Mouse (Mus musculus) kidney, adult 9 months (tissue): ENCODE data around the gene D630003M21Rik.

ENCODE experiments used
- DNase-seq: peaks from one replicate; pipeline ENCODE4 v3.0.0; 2022

Gene D630003M21Rik

DNA sequence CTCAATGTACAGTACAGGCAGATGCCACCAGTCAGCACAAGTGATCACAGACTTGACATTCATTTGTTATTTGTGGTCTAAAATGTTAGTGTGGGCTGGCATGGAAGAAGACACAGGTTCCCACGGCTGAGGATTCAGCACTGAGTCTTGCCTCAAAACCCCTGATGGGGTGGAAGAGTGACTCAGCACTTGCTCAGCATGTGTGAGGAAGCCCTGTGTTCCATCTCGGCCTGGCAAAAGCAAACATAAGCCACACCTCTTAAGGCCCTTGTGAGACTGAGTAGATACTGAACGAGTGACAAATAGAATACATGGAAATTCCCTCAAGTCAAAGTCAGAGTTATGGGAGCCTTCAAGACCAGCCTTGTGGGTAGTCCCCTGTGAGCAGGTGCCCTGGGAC is 4.1 kb upstream of the D630003M21Rik start:
- no peak for DNase-seq

DNA sequence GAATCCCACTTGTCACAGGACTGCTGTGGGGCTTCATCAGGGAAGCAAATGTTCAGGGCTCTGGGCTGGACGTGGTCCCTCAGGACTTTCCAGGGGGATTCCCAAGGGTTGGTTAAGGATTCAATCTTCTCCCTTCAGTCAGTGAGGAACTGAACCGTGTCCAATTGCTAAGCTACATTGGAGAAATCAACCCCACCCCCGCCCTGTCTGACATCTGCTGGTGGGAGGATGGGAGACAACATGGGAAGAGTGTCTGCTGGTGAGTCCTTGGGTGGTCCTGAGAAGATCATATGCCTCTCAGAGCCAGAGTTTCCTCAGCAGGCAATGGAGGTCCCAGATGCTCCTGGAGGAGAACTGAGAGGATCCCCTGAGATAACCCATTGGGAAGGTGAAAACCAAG is 3.4 kb upstream of the D630003M21Rik start:
- DNase-seq: no peak

DNA sequence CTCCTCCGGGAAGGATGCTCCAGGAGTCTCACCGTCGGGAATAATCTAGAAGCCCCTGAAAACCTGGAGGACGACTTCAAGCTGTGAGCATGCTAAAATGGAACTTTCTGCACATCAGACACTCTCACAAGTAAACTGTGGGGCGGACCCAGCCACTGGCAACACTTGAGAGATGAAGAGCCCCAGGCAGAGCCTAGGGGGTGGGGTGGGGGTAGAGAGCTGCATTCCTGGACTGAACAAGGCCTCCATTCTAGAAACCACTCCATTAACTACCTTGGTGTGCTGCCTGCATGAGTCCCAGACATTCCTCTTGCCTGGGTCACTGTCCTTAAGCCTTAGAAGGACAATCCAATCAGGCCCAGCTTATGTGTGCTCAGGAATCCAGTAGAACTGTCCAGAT is 2.0 kb upstream of the D630003M21Rik start:
- DNase-seq: no peak

DNA sequence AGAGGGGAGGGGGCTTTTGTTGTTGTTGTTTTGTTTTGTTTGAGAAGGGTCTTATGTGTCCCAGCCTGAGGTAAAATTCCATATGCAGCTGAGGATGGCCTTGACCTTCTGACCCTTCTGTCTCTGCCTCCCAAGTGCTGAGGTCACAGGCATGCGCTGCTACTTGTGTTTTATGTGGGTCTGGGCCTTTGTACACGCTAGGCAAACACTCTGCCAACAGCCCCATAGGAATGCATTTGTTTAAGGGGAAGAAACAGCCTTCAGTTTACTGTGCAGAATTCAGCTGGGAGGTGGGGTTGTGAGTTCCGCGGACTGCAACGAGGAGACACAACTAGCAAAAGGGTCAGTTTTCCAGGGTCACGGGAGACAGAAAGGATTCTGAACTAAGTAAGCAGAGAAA is 1.6 kb upstream of the D630003M21Rik start:
- DNase-seq: no peak

DNA sequence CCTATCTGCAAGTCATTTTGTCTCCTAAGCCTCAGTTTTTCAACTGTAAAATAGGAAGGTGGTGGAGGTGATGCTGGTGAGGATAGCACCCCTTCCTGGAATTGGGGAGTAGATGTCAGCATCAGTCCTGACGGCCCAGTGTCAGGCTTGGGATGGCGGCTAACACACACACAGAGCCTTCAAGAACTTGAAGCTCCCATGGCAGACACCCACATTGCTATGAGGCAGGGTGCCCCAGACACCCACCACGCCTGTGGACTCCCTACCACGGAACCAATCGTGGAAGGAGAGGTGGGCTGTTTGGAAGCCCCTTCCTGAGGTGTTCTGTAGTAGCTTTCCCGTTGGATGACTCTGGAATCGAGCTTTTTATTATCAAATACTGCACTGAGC is 476 bp upstream of the D630003M21Rik start:
- no peak for DNase-seq

DNA sequence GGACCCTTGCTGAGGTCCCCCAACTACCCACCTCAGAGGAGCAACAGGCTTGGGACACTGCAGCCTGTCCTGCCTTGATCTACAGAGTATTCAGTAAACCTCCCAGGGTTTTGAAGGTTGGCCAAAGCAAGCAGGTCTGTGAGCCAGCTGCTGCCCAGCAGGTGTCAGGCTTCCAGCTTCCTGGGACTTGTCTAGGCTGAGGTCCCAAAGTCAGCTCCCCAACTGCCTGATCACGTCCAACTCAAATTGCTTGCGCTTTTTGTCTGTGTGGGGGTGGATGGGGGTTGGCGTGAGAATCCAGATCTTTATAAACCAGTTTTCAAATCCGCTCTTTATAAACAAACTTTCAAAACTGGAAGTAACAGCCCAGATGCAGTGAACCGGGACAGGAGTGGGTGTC is 3.7 kb downstream of the D630003M21Rik start:
- peak; percentile 71 for DNase-seq

DNA sequence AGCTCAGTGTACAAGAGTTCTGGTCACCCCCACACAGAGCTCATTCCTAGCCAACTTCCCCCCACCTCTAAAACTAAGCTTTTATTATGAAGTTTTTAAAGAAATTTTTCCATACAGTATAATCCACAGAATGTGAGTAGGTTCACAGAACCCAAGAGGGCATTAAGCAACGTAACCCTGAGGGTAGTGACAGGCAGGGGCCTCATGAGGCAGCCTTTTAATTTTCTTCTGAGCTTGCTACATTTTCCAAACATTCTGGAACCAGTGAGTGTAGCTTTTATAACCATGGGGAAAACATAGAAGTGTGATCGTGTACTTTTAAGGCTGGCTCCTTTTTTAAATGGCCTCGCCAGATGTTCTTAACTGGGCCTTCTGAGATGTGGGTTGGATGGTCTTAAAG is 5.5 kb downstream of the D630003M21Rik start:
- DNase-seq: no peak

DNA sequence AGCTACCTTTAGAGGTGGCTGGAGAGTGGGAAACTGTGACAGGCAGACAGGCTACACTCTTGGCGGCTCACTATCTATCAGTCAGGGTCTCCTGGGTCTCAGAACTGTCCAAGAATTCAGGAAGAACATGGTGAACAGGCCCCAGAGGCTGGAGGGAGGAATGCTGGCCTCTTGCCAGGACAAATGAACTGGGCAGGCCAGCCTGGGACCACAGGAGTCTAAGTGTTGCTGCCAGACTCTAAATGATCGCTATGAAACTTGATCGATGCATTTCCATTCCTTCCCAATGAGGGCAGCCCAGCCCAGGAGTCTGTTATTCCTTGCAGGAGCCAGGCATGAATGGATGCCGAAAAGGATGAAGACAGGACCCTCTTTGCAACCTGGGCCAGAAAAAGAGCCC is 6.4 kb downstream of the D630003M21Rik start:
- no peak for DNase-seq

DNA sequence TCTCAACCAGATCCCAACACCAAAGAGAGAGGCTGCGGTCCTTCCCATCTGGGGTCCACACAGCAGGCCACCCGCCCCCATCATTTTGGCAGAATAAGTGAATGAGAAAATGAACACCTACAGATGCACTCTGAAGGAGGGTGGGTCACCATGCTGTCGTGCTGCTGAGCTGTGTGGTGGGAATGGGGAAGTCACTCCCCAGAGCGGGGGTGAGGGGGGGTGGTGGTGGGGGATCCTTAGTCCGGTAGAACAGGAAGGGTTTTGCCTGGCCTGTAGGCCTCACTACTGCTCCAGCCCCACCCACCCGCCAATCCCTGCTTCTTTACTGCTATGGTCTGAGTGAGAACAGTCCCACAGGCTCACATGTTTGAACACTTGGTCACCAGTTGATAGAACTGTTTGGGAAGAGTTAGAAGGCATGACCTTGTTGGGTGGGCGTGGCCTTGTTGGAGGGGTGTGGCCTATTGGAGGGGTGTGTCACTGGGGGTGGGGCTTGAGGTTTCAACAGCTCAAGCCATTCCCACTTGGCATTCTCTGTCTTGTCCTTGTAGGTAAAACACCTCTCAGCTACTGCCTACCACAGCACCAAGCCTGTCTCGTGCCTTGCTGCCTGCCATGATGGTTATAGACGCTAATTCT is 7.5 kb downstream of the D630003M21Rik start:
- DNase-seq: no peak

DNA sequence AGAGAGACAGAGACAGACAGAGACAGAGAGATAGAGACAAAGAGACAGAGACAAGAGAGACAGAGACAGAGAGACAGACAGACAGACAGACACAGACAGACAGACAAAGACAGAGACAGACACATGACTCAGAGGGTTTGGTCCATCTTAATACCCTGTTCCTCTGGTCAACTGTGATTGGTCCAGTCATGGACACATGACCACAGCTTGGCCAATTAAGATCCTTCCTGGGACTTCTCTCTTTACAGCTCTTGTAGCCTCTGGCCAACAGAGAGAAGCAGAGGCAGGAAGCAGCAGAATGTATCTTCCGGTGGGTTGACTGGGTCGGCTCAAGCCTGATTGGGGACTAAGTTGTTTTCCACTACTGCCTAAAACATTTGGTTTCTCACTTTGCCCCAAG is 9.5 kb downstream of the D630003M21Rik start:
- no peak for DNase-seq

DNA sequence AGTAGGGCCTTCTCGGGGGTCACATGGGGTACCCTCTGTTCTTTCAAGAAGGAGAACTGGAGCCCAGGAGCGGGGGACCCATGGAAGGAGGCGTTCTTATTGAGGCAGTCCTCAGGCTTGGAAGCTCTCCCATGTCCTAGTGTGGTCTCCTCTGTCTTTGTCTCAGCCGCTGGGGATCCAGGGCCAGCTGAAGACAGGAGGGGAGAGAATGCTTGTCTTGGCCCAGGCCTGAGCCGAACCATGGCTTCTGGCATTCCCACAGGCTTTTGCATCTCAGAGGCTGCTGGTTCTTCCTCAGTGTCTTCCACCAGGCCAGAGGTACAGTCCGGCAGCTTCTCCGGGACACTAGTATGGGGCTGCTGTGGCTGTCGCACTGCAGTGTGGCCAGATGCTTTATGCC is 12.5 kb downstream of the D630003M21Rik start:
- no peak for DNase-seq

DNA sequence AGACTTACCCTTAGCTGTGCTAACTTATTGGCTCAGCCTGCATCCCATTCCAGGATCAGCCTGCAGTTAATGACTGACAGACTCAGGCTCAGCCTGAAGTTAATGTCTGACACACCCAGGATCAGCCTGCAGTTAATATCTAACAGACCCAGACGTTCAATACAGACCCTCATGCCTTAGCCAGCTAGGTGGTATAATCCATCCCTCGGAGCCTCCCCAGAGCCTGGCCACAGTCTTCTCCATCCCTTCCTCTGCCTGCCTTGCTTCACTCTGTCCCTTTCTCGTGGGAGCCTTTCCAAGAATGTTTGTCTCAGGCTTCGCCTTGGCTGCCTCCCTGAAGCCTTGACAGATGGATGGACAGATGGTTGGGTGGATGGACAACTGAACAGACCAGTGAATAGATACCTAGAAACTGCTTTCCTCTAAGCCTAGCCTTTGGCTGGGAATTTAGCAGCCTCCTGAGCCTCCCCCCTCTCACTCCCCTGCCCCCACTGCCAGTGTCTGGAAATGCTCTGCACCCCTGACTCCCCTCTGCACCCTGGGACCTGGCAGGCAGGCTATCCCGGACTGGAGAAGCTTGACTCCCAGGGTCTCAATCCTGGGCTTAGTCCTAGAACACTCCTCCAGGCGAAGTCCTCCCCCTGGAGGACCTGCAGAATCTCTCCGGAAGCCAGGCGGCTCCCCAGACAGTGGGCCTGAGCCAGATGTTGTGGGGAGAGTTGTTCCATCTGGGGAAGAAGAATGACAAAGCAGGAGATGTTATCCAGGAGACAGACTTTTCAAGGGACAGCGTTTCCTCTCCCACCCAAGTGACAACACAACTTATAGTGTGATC is 13.5 kb downstream of the D630003M21Rik start:
- peak; percentile 86 for DNase-seq

DNA sequence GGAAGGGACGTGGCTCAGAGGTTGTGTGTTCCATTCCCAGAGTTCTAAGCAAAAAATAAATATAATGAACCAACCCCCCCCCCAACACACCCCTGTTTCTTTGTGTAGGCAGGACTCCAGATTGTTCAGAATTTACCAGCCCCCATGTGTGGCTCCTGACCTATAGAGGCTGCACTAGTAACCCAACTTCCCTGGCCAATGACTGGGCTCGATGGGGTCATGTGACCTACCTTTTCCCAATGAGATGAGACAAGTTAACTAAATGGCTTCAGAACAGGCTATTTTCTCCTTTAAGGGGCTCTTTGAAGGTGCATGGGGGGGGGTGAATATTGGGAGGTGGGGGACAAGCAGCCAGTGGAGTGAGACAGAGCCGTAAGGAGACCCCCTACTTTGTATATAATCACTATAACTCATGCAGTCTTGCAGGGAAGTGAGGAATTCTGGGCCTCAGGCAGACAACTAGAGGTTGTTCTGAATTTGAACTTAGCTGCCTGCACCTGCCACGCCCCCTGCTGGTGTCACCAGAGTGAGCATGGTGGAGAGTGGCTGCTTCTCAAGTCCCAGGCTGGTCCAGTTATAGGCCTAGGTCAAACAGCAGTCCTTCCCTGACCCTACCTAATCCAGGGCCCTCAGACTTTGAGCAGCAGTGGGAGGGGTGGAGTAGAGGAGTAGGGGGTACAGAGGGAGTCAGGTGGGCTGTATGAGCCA is 17.1 kb downstream of the D630003M21Rik start:
- no peak for DNase-seq

DNA sequence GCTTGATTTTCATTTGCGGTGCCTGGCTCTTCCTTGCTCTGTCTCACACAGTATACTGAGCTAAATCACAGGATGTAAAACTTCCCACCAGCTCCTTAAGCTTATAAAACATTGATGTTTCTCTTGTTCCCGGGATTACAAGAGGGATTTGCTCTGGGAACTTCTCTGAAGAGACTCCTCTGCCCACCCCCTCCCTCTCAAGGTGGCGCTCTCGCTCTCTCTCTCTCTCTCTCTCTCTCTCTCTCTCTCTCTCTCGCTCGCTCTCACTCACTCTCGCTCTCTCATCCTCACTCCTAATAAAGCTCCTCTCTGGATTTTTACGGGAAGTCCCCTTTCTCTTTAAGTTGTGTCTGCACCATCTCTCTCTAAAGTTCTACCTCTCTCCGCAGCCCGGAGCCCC is 18.1 kb downstream of the D630003M21Rik start:
- DNase-seq: no peak

DNA sequence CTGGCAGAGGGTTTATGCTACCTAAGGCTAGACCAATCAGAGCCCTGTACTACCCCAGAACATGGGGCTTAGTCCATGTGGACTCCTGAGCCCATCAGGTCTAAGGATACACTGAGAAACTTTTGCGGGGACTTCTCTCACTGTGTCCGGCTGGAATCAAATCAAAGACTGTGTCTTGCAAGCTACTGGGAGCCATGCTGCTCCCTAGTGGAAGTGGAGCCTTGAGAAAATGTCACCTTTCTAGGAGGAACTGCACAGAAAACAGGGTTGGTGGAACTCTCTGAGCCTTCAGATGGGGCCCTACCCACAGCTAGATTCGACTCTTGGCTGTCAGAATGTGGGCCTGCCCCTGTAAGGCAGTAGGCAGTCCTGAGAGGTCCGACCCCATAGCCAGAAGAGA is 18.5 kb downstream of the D630003M21Rik start:
- DNase-seq: peak; percentile 44

DNA sequence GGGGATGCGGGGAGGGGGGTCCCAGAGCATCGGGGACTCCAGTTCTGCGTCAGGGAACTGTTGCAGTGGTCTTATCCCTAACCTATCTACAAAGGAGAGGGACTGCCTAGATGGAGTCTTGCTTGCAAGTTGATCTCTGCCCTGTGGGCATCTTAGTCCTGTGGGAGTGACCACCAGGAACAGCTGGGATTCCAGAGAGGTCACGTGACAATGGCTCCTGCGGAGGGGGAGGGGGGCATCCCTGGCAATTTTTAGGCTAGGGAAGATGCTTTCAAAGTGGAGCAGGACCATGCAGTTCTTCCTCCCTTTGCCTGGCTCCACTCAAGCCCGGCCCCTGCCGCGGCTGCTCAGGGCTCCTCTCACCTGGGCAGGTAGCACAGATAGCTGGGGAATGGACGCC is 19.2 kb downstream of the D630003M21Rik start:
- no peak for DNase-seq

DNA sequence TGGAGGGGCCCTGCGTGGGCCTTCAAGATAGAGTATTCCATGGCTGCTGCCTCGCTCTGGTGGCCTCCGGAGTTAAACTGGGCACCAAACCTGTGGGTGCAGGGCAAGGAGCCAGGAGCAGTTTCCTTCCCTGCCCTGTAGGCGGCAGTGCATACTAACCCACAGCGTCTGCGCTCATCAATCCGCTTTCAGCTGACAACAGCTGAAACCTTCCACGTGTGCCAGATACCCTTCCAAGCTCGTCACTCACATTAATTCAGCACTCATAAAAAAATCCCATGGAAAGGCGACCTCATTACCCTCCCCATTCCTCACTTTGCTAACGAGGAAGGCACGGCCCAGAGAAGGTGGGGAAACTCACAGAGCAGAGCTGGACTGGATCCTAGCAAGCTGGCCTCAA is 21.2 kb downstream of the D630003M21Rik start:
- DNase-seq: peak; percentile 83

DNA sequence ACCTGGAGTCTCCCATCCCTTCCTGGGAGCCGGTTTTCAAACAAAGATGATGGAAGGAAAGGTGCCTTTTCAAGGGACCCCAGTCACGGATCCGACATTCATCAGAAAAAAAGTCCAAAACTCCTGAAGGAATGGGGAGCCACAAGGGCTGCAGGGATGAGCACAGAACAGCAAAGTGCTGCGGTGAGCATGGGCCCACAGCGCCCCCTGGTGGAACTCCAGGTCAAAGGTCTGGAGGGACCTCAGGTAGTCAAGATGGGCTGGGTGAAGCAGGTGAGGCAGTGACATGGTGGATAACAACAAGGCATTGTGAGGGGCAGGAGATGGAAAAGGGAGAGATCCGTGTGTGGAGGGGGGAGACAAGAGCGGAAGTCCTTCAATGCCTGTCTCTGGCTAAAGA is 24.9 kb downstream of the D630003M21Rik start:
- peak; percentile 72 for DNase-seq

DNA sequence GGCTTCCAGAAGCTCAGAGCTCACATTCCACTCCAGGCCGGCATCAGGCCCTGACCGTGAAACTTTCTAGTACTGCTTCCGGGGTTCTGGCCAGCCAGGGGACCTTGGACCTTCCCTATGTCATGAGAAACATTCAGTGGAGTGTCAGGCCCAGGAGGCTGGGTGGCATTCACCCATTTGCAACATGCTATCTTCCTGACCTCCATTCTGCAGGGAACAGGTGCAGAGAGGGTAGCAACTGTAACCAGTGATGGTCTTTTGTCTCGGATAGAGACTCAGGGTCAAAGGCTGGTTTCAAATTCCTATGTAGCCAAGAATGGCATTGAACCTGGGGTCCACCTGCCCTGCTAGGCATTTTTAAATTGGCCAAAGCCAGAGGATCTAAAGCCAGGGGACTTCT is 25.3 kb downstream of the D630003M21Rik start:
- DNase-seq: no peak

DNA sequence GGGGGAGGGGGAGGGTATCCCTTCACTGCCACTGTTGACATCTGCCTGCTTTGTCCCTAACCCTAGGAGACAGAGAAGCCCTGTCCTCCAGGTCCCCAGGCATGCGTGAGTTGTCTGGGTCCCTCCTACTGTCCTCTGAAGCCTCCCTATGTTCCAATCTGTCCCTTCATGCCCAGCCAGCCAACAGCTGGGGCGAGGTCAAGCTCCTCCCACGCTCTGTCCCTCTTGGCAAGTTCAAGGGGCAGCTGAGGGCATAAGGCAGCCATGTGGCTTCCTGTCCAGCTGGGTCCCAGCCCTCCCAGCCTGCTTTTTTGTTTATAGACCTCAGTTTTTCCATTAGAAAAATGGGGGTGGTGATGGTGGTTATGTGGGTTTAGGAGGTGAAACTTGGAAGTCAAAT is 29.7 kb downstream of the D630003M21Rik start:
- peak; percentile 43 for DNase-seq

DNA sequence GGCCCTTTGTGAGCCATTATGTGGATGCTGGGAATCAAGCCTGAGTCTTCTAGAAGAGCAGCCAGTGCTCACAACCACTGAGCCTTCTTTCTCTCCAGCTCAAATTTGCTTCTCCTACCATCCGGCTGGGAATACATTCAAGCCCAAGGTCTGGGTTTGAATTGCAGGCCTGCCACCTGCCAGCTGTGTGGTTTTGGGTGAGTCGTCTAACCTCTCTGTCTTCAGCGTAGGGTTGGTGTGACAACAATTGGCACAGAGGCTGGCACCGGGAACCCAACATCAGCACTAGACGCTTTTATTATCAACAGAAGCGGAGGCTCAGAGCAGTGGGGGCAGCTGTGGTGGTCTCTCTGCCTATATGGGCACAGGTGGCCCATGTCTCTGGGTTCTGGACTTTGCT is 30.2 kb downstream of the D630003M21Rik start:
- no peak for DNase-seq

DNA sequence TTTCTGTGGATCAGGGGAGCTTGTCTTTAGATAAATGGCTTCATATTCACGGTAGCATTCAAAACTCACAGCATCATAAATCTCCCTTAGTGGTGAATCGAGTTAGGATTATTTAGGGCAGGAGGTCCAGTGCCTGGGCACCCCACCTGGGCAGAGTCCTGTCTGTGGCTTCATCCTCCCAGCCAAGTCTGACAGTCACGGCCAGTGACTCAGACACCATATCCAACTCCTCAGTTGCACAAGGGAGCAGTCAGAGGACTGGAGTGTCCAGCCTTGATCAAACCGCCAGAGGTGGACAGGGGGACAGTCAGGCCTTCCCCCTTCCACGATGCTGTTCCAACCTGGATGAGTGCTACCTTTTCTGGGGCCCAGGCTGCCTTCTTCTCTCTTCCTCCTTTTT is 31.1 kb downstream of the D630003M21Rik start:
- no peak for DNase-seq

DNA sequence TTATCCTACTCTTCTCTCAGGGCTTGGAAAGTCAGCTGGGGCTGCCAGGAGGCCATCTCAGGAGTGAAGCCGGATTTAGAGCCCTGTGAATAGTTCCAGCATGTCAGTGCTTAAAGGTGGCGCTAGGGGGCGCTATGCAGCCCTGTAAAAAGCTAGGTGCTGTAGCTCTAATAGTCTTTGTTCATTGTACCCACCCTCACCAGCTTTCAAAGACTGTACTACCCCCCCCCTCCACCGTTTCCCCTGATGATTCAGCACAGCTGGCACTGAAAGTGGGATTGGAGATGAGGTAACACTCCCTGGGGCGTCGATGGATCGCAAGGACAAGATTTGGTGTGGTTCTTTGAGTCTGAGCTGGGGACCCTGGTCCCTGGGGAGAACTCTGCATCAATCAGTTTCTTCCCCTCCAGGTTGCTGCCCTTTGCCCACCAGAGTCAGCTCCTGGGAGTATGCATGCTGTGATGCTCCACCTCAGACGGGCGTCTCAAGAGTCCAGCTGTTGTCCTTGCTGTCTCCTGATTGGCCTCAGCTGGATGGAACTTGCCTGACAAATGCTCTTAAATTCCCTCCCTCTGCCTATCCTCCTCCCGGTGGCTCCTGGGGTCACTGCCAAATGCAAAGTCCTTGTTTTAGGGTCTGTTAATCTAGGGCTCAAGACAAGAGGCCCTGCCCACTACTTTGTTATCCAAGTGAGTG is 33.9 kb downstream of the D630003M21Rik start:
- DNase-seq: peak; percentile 40
